Mouse (Mus musculus) T-helper 17 cell (primary cell): ENCODE results near the gene Tcl1b2.
"Not testable (repeated sequence)": the region's sequence is repeated elsewhere in the genome, so short reads cannot be mapped to it uniquely, and the experiment has no call there.

ENCODE experiments used
- in situ Hi-C, 2 experiments: fragments of 300-600 bp; cut with MboI, MseI; formaldehyde crosslinking; loops; 1 replicate in 1 of 2; 2 replicates in 1 of 2; pipeline ENCODE4 v1.15.1; 2025; ENCODE audit warnings: high pct_unique_total_duplicates in 2 of 2

Tcl1b2 gene

GRCm38 (mm10) chr12:105145714-105146113 lies at the start of gene Tcl1b2:
TSS of gene Tcl1b2 (plus strand) at chr12:105146014.
- in situ Hi-C loops = no loop called here

GRCm38 (mm10) chr12:105099466-105100044 lies 46.3 kb upstream of the Tcl1b2 start:
- in situ Hi-C loops = loop anchor here (5.0 kb wide), 1 partner anchor 47 kb away; no protein-coding TSS in a partner anchor

- in situ Hi-C loops = loop anchor here (5.0 kb wide), 1 partner anchor 51 kb away; no protein-coding TSS in a partner anchor
Observed at GRCm38 (mm10) chr12:105102901-105103300, 42.9 kb upstream of the Tcl1b2 start.

- in situ Hi-C loops = loop anchor here (5.0 kb wide), 1 partner anchor 52 kb away; no protein-coding TSS in a partner anchor
Observed at GRCm38 (mm10) chr12:105104036-105104435, 41.8 kb upstream of the Tcl1b2 start.

- in situ Hi-C loops = no loop called here
Observed at GRCm38 (mm10) chr12:105105326-105105725, 40.5 kb upstream of the Tcl1b2 start.

GRCm38 (mm10) chr12:105108856-105109255 lies 37.0 kb upstream of the Tcl1b2 start:
- in situ Hi-C loops = no loop called here

- in situ Hi-C loops = no loop called here
Observed at GRCm38 (mm10) chr12:105109406-105109805, 36.4 kb upstream of the Tcl1b2 start.

GRCm38 (mm10) chr12:105109812-105110211 lies 36.0 kb upstream of the Tcl1b2 start:
- in situ Hi-C loops = no loop called here

- in situ Hi-C loops = no loop called here
Observed at GRCm38 (mm10) chr12:105112321-105112988, 33.4 kb upstream of the Tcl1b2 start.

GRCm38 (mm10) chr12:105116648-105117047 lies 29.2 kb upstream of the Tcl1b2 start:
- in situ Hi-C loops = no loop called here

- in situ Hi-C loops = no loop called here
Observed at GRCm38 (mm10) chr12:105125362-105125761, 20.5 kb upstream of the Tcl1b2 start.

- in situ Hi-C loops = no loop called here
Observed at GRCm38 (mm10) chr12:105126516-105126915, 19.3 kb upstream of the Tcl1b2 start.

- in situ Hi-C loops = no loop called here
Observed at GRCm38 (mm10) chr12:105127607-105128006, 18.2 kb upstream of the Tcl1b2 start.

- in situ Hi-C loops = not testable (repeated sequence)
Observed at GRCm38 (mm10) chr12:105129494-105130205, 16.2 kb upstream of the Tcl1b2 start.

GRCm38 (mm10) chr12:105134167-105134566 lies 11.6 kb upstream of the Tcl1b2 start:
- in situ Hi-C loops = not testable (repeated sequence)

GRCm38 (mm10) chr12:105134826-105135225 lies 11.0 kb upstream of the Tcl1b2 start:
- in situ Hi-C loops = not testable (repeated sequence)

- in situ Hi-C loops = not testable (repeated sequence)
Observed at GRCm38 (mm10) chr12:105137729-105138128, 8.1 kb upstream of the Tcl1b2 start.

- in situ Hi-C loops = no loop called here
Observed at GRCm38 (mm10) chr12:105143096-105143495, 2.7 kb upstream of the Tcl1b2 start.

- in situ Hi-C loops = not testable (repeated sequence)
Observed at GRCm38 (mm10) chr12:105144928-105145327, 886 bp upstream of the Tcl1b2 start.

- in situ Hi-C loops = not testable (repeated sequence)
Observed at GRCm38 (mm10) chr12:105155286-105155685, 9.5 kb downstream of the Tcl1b2 start.

- in situ Hi-C loops = no loop called here
Observed at GRCm38 (mm10) chr12:105158842-105159241, 13.0 kb downstream of the Tcl1b2 start.

- in situ Hi-C loops = no loop called here
Observed at GRCm38 (mm10) chr12:105159390-105159789, 13.6 kb downstream of the Tcl1b2 start, which contains the start of gene Tcl1b1. TSS of gene Tcl1b1 (plus strand) at chr12:105159690.
